Mouse (Mus musculus): ENCODE results near the gene Ltb.

Gene Ltb

DNA sequence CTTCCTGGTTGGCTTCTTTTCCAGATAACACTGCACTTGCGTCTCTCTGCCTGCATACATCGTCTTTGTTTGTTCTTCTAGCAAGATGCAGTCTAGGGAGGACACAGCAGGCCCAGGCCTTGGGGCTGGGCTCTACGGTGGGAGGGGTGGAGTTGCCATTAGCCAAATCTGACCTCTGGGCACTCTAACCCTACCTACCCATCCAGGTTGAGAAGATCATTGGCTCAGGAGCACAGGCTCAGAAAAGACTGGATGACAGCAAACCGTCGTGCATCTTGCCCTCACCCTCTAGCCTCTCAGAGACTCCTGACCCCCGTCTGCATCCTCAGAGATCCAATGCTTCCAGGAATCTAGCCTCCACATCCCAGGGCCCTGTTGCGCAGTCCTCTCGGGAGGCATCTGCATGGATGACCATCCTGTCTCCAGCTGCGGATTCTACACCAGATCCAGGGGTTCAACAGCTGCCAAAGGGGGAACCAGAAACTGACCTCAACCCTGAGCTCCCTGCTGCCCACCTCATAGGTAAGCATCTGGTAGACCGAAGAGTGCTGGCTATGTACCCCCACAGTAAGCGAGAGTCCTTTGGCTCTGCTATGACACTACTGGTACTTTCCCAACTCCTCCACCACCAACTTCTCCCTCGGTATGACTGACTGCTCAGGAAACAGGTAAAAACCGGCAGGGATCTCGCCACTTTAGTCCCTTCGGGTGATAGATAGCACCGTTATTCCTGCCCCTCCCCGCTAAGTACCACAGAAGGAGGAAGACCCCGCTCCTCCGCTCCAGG lies 798 bp downstream of the Ltb start:
- no peak for DNase-seq

DNA sequence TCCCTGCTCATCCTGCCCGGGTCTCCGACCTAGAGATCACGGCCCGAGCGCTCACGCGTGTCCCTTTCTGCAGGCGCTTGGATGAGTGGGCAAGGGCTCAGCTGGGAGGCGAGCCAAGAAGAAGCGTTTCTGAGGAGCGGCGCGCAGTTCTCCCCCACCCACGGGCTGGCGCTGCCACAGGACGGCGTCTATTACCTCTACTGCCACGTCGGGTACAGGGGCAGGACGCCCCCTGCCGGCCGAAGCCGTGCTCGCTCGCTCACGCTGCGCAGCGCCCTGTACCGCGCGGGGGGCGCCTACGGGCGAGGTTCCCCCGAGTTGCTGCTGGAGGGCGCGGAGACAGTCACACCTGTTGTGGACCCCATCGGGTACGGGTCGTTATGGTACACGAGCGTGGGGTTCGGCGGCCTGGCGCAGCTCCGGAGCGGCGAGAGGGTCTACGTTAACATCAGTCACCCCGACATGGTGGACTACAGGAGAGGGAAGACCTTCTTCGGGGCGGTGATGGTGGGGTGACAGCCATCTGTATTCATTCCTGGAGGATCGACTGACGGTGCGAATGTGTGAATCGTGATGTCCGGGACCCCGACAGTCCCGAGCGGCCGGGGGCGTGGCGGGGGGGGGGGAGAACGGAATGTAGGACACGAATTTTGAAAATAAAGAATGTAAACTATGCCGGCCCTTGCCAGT lies 1.5 kb downstream of the Ltb start:
- DNase-seq = peak; percentile 76

DNA sequence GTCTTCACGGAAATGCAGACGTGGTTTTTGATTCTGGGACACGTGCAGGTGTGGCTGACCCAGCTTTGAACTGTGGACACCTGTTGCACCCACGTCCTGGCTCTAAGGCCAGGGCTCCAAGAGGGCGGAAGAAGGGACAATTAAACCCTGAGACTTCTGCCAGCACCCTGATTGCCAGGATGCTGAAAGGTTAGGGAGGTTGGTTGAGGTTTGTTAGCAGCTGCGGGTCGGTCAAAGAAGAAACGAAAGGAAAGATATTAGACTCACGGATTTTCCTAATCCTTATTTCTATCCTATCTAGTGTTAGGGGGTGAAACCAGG lies 2.0 kb downstream of the Ltb start:
- DNase-seq = no peak

DNA sequence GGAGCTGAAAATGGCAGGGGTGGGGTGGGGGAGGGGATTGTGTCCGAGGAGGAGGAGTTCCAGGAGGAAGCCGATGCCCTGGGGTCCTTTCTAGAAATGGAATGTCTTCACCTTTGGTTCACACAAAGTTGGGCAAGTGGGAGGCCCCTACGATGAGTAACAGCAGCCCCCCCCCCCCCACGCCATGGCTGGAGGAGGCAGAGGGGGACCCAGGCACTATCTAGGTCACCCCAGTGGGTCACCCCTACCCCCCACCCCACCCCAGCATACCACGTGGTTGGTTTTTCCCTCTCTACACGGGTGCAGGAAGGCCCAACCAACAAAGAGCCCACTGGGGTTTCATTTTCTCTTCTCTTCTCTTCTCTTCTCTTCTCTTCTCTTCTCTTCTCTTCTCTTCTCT lies 2.9 kb downstream of the Ltb start:
- no peak for DNase-seq

DNA sequence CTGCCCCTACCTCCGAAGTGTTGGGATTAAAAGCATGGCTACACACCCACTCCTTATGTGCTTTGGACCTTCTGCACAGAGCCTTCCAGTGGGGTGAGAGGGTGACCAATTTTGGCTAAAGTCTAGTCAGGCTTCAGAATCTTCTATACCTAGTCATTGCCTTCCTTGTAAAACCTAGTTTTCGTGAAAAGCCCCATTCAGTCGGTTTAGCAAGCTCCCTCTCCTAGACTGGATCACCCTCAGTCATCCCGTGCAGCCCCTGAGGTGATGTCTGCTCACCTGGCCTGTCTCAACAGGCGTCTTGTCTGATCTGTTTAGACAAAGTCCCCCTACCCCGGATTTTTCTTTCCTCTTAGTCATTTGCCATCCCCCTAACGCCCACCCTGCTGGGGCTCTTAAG lies 3.8 kb downstream of the Ltb start:
- DNase-seq = no peak

DNA sequence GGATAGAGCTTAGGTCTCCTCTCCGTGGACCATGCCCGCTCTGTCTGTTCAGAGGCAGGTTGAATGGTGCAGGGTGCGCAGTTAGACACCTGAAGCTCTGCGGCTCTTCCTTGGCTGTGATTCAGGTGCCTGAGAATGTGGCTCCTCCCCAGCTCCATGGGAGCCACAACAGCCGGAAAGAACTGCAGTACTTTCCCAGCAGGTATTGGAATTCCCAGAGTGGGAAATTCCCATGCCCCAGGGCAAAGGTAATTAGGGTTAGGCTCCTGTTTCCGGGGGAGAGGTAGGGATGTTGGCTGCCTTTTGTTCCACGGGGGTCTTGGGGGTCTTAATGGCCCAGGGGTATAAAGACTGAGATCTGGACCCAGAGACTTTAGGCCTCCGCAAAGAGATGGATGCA lies 4.7 kb downstream of the Ltb start:
- DNase-seq = no peak

DNA sequence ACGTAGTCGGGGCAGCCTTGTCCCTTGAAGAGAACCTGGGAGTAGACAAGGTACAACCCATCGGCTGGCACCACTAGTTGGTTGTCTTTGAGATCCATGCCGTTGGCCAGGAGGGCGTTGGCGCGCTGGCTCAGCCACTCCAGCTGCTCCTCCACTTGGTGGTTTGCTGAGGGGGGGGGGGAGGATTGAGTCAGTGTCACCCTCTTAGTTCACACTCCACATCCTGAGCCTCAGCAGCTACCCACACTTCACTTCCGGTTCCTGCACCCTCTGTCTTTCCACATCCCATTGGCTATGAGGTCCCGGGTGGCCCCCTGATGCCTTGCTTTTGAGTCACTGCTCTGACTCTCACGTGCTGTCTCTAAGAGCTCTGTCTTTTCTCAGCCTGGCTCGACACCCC lies 6.2 kb downstream of the Ltb start:
- no peak for DNase-seq

DNA sequence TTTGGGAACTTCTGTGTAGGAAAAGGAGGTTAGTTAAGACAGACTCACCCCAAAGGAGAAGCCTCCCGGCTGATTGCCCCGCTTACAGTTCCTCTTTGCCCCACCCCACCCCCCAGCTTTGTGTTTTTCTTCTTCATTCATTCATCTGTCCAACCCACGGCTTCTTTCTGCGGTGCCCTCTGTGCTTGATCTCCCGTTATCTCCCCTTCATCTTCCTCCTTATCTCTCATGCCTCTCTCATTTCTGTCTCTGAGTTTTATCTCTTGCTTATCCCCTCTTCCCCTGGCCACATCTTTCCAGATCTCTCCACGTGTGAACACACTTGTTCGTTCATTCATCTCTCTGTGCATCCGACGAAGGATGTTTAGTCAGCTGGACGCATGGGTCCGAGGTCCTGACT lies 6.9 kb downstream of the Ltb start:
- no peak for DNase-seq

DNA sequence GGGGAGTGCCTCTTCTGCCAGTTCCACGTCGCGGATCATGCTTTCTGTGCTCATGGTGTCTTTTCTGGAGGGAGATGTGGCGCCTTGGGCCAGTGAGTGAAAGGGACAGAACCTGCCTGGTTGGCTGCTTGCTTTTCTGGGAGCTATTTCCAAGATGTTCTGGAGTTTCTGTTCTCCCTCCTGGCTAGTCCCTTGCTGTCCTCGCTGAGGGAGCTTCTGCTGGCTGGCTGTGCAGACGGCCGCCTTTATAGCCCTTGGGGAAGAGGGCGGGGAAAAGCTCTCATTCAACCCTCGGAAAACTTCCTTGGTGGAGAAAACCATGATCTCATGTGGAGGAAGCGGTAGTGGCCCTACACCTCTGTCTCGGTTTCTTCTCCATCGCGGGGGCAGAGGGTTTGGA lies 7.5 kb downstream of the Ltb start, which contains the start of gene Tnf:
Gene Tnf, minus strand, starts transcription at position 221 of the 400 bp plus-strand sequence.
- DNase-seq = peak; percentile 63

DNA sequence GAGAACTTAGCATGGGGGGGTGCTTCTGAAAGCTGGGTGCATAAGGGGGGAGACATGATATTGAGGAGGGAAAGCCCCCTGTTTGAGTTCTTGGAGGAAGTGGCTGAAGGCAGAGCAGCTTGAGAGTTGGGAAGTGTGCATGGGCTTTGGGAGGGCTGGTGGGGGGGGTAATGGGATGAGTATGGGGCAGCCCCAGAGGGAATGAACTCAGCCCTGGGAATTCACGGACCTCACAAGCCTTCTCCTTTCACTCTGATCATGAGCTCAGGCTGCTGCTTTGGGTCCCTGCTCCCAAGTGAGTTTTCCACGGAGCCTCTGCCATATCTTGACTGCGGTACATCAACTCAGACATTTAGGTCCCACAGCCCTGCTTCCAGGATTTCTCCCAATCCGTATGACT lies 8.2 kb downstream of the Ltb start:
- DNase-seq = no peak

DNA sequence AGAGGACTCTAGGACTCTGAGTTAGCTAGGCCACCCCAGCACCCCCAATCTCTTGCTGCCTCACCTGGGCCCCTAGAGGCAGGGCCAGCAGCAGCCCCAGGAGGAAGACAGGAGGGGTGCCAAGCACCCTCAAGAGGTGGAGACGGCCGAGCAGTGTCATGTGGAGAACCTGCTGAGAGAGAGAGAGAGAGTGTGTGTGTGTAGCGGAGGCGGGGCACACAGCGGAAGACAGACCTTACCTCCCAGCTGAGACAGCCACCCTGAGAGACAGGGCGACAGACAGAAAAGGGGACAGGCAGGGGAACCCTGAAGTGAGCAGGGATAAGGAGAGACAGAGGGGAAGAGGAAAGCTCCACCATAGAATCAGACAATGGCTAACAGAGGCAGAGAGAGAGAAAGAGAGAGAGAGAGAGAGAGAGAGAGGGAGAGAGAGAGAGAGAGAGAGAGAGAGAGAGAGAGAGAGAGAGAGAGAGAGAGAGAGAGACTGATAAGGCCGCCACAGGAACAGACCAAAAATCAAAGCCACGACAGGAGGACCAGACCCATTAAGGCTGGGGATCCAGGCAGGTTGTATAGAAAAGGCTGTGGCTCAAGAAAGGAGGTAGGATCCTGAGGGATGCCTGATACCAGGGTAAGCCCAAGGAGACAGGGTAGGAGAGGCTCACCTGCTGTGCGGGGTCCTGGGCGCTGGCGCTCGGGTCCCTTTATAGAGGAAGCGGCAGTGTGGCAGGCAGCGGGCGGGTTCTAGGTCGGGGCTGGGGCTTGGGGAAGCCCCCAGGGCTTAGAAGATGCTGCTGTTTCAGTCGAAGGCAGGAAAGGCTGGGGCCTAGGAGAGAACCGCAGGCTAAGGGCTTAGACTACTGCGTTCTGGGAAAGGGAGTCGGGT lies 10.5 kb downstream of the Ltb start, which contains the start of gene Lta:
Gene Lta, minus strand, starts transcription at position 858 of the 886 bp plus-strand sequence.
- no peak for DNase-seq

DNA sequence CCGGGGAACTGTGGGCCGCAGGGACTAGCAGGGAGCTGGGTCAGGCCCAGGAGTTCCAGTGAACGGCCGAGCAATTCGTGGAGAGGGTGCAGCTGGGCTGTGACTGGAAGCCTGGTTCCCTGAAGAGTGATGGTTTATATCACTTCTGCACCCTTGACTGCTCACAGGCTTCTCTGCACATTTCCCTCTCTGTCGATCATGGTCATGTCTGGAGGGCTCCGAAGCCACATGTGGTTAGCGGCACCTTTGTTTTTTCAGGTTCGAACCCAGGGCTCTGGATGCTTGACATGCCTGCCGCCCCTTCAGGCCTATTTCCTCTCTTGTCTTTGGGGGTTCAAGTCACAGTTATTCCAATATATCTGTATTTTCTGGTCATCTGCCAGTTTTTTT lies 11.1 kb downstream of the Ltb start:
- DNase-seq = no peak

DNA sequence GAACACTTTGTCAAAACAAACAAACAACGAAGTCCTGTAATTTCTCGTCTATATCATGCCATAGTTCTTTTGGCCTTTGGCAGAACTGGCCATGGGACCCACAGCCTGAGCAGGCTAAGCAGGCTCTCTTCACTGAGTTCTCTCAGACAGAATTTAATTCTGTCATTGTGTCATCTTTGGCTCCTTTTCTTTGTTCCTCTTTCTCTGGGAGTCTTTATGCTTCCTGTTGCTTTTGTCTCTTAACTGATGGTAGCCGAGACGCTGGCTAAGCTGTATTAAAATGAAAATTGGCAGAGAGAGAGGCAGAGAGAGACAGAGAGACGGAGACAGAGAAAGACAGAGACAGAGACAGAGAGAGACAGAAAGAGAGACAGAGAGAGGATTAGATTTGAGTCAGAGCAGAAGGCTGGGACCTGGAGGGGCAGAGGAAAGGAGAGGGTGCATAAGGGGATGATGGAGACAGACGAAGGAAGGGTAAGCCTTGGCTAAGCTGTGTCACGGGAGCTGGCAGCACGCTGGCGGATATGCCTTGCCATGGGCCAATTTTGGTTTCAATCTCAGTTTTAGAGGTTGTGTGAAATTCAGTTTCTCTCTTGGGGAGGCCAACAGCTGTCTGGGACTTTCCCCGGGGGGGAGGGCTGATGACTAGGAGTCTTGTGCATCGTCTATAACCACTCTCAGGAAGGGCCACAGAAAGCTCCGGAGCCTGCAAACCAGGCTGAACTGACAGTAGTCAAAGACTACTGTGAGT lies 15.7 kb downstream of the Ltb start:
- no peak for DNase-seq

DNA sequence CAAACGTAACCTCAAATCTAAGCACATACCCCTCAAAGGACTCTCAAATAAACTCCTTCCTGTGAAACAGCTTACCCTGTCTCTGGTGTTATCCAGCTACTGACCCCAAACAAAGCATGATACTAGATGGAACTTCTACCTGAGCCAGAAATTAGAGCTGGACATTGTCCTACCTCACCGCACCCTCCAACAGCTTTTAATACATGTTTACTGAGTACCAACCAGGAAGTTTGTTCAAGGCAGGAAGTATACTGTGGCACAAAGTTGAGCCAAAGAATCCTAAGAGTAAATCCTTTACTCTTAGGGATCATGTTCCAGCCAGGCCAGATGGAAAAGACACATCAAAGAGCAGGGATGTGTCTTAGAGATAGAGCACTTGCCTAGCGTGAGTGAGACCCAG lies 16.4 kb downstream of the Ltb start:
- no peak for DNase-seq

DNA sequence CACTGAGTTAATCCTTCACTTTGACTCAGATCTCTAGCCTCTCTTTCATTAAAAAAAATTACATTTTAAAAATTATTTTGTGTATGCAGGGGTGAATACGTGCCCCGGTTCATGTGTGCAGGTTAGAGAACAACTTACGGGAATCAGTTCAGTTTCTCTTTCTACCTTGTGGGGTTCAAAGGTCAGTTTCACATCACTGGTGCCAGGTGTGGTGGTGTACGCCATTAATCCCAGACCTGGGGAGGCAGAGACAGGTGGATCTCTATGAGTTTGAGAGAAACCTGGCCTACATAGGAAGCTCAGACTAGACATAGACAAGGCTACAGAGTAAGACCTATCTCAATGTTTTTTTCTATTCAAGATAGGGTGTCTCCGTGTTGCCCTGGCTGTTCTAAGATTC lies 18.8 kb downstream of the Ltb start:
- DNase-seq = no peak

DNA sequence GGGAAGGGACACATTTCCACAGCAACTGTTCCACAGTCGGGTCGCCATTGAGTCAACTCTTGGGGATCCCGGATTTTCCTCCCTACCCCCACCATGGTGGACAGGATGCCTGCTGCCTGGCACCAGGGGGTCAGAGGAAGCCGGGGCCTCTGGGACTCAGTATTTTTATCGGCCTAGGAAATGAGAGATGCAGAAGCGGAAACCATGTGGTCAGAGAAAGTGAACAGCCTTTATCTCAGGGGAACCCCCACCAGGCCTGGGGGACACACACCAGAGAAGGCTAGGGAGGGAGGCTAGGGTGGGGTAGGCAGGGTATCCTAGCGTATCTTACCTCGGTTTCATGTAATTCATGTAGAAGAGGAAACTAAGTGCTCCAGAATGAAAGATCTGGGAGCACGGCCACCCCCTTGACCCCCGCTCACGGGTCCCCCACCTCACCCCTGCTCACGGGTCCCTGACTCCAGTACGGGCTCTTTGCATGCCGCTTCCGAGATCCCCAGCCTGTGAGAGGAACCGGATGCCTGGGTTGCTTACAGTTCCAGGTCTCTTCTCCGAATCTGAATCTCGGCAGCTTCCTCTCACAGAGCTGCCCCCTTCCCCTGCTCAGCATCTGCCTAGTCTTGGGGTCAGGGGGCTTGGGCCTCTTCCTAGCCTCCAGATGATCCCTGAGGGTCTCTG lies 24.4 kb downstream of the Ltb start:
- peak; percentile 69 for DNase-seq

DNA sequence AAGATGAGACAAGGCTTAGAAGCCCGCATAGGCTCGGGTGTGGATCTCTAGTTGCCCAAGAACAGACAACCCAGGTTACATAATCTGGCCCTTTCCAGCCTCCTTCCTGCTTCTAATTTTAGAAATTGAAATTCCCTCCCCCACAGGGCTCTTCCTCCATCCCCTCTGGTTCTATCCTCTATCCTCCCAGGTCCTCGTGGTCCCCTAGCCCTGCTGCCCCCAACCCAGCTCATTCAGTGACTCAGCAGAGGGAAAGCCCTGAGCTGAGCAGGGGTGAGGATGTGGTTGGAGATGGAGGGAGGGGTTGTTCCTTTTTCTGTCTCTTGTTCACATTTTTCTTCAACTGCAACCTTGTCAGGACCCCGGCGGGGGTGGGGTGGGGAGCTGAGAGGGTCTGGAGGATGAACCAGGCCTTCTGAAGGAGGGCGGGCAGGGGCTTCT lies 25.4 kb downstream of the Ltb start:
- DNase-seq = peak; percentile 48

DNA sequence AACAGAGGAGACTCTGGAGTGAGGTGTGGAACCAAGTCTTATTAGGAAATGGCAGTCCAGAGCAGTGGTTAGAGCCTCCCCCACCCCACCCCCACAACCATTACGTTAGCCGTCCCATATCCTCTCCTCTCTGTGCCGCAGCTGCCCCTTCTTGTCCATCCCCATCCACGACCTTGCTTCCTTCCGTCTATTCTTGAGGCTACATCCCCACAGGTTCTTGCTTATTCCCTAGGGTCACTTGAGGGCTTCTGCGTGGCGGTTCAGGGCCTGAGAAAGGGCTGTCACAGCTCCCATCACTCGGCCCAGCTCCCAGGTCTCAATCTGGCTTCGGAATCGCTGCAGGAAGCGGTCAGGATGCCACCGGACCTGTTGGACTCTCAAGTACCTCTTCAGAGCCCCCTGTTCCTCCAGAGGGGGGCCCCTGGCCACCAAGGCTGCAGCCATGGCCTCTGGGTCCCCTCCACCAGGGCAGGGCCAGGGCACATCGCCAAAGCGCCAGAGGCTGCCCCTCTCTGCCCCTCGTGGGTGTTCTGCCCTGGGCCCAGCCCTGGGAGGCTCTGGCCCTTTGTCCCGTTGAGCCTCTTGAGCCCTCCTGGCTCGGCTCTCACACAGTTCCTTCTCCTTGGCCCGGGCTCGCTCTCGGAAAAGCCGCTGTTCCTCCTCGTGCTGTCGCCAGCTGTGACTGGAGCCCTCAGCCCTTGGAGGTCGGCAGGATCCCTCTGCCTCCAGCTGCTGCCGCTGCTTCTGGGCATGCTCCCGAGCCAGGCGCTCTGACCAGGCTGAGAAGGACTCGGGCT lies 26.1 kb downstream of the Ltb start, which contains the start of gene Gm16181:
Gene Gm16181, plus strand, starts transcription at position 679 of the 797 bp plus-strand sequence.
- DNase-seq = peak; percentile 24

DNA sequence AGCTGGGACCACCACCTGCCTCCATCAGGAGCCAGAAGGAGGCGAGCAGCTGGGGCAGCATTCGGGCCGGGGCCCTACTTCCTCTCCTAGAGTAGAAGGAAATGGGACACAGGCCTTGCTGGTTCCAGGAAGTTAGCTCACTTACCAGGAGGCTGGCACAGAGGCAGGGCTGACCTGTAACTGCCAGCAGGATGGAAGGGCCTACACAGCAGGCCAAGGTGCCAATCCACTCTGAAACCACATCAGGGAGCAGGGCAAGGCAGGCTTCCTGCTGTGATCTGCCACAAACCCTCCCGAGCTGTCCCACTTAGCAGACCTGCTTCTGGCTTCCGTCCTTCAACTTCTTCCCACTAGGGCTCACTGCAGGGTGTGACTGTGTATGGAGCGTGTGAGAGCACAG lies 28.1 kb downstream of the Ltb start:
- no peak for DNase-seq

DNA sequence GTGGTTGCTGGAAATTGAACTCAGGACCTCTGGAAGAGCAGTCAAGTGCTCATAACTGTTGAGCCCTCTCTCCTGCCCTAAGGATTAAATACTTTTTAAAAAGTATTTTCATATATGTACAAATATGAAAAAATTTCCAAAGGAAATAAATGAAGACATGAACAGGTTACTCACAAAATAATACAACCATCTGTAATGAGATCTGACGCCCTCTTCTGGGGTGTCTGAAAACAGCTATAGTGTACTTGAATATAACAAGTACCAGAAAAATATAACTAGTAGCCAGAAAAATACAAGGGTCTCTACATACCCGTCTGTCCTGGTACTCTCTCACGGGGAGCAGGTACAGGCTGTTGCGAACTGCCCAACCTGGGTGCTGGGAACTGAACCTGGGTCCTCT lies 30.4 kb downstream of the Ltb start:
- DNase-seq = no peak

DNA sequence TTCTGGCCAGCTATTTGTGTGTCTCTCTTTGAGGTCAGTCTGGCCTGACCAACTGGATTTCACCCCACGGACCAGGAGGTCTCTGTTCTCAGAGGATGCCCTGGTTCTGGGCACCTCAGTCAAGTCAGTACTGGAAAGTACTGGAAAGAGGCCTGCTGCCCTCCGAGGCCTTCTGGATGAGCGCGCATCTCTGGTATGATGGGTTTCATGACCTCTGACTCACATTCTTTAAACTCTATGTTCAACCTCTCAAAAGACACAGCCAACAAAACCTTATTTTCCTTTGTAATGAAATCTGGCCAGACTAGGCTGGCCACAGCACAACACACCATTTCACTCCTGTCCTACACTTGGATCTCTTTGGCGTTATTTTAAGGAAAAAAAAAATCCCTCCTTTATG lies 31.2 kb downstream of the Ltb start:
- no peak for DNase-seq
